Mouse (Mus musculus): ENCODE results near the gene Polr2a. TPM values are rescaled to one million over a fixed set of nuclear protein-coding genes. Genes with fewer than 3 reads are reported as not detected.
A peak's percentile ranks its signal among the peaks of the same experiment; 100 is the strongest.

Polr2a gene
- polyA plus RNA-seq, 2 experiments: 14.3 to 19.5 TPM

- ATAC-seq (ENCODE audit: insufficient read depth) (peak; percentile 90), DNase-seq (ENCODE audit: low read depth in 3 of 3, low spot score in 3 of 3) (peak; percentile 67 to 72 (median 68))
- peak overlapping the region in 1 of 2 experiments; percentile 10; a peak in 1 of 4 replicates for H3K4me3 ChIP-seq (ENCODE audit: insufficient read depth in 1 of 2, low read depth in 2 of 2, low read length in 2 of 2)
- WGBS (ENCODE audit: insufficient replicate concordance): 24% methylated on average over 15 of the region's 15 CpGs
- TF ChIP-seq EP300 (IDR thresholded peaks at IDR 0.05; ENCODE audit: low read depth) (peak; percentile 62), CTCF (IDR thresholded peaks at IDR 0.05; ENCODE audit: low read depth) (no peak)
- H3K4me2 ChIP-seq (ENCODE audit: low read depth): peak overlapping the region; percentile 52
- H3K9me3 ChIP-seq (ENCODE audit: control insufficient read depth, low read length): no peaks in the 10 kb centered on the region
- no peaks in the 10 kb centered on the region for H3K36me3 ChIP-seq (replicated peaks; ENCODE audit: control insufficient read depth, insufficient read depth, low read depth)
- H3K9ac ChIP-seq (replicated peaks): peak overlapping the region; percentile 31
- peak overlapping the region; percentile 58 for H3K27ac ChIP-seq
- no peaks in the 10 kb centered on the region for H3K27me3 ChIP-seq (ENCODE audit: control insufficient read depth, insufficient read depth, low read length)
- H3K4me1 ChIP-seq (replicated peaks; ENCODE audit: control insufficient read depth in 2 of 2, insufficient read depth in 2 of 2, low read length in 1 of 2): peaks cover 23 to 26% of the 10 kb centered on the region in 2 experiments
Measured at GRCm38 (mm10) chr11:69718661-69719060, 39.8 kb downstream of the Polr2a start.

DNA sequence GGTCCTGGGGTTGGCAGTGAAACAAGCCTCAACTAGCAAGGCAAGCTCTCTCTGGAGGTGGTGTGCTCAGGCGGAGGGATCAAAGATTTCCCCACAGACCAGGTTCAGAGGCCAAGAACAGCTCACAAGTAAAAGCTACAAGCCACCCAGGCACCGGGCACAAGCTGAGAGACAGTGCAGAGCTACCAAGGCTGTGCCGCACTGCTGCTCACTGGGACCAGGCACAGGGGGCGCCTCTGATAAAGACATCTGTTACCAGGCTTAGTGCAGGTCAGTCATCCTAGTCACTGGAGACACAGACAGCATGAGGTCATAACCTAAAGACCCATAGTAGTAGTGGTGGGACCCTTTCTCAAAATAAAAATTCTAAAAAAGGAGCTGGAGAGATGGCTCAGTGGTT is 41.5 kb downstream of the Polr2a start:
- no peak for ATAC-seq (ENCODE audit: insufficient read depth)
- 56% methylated on average over 4 of the region's 4 CpGs for WGBS (ENCODE audit: insufficient replicate concordance)
- no peak overlapping the region for H3K27ac ChIP-seq

DNA sequence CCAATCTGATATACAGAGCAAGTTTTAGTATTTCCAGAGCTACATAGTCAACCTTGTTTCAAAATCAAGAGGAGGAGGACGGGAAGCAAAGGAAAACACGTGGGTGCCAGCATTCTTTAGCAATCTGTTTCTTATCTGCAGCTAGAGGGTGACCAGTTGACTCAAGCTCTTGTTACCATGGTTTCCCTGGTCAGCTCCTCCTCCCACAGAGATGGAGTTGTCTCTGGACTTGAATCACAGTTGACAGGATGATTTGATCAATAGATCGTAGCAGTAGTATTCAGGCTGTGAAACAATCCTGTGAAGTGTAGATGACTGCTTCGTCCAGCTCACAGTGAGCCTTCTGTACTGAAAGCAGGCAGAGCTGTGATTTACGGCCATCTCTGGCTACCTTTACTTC is 42.5 kb downstream of the Polr2a start:
- no peak overlapping the region for H3K27ac ChIP-seq
- no peak for TF ChIP-seq CTCF (IDR thresholded peaks at IDR 0.05; ENCODE audit: low read depth)
- TF ChIP-seq EP300 (IDR thresholded peaks at IDR 0.05; ENCODE audit: low read depth): no peak
- no peaks in the 10 kb centered on the region for H3K36me3 ChIP-seq (replicated peaks; ENCODE audit: control insufficient read depth, insufficient read depth, low read depth)
- H3K4me2 ChIP-seq (ENCODE audit: low read depth): peak overlapping the region; percentile 6; the same call in 1 of the 2 replicates
- H3K27me3 ChIP-seq (ENCODE audit: control insufficient read depth, insufficient read depth, low read length): no peaks in the 10 kb centered on the region
- WGBS (ENCODE audit: insufficient replicate concordance): 24% methylated on average over 5 of the region's 5 CpGs
- H3K4me1 ChIP-seq (replicated peaks; ENCODE audit: control insufficient read depth in 2 of 2, insufficient read depth in 2 of 2, low read length in 1 of 2): peaks cover 23% of the 10 kb centered on the region in 2 experiments
- no peaks in the 10 kb centered on the region for H3K9me3 ChIP-seq (ENCODE audit: control insufficient read depth, low read length)
- H3K9ac ChIP-seq (replicated peaks): no peak overlapping the region
- ATAC-seq (ENCODE audit: insufficient read depth) (no peak), DNase-seq (ENCODE audit: low read depth in 3 of 3, low spot score in 3 of 3) (peak in 2 of 3 experiments; percentile 33 to 37)
- H3K4me3 ChIP-seq (ENCODE audit: insufficient read depth in 1 of 2, low read depth in 2 of 2, low read length in 2 of 2): no peak overlapping the region

More for the DNA sequence above, 41.5 kb downstream of the Polr2a start:
- Histone ChIP-seq H3K4me2 (ENCODE audit: low read depth) (no peak overlapping the region), H3K27me3 (ENCODE audit: control insufficient read depth, insufficient read depth, low read length) (no peaks in the 10 kb centered on the region), H3K36me3 (replicated peaks; ENCODE audit: control insufficient read depth, insufficient read depth, low read depth) (no peaks in the 10 kb centered on the region), H3K9me3 (ENCODE audit: control insufficient read depth, low read length) (no peaks in the 10 kb centered on the region), H3K4me3 (ENCODE audit: insufficient read depth in 1 of 2, low read depth in 2 of 2, low read length in 2 of 2) (no peak overlapping the region), H3K4me1 (replicated peaks; ENCODE audit: control insufficient read depth in 2 of 2, insufficient read depth in 2 of 2, low read length in 1 of 2) (peaks cover 23% of the 10 kb centered on the region in 2 experiments), H3K9ac (replicated peaks) (no peak overlapping the region)
- DNase-seq (ENCODE audit: low read depth in 3 of 3, low spot score in 3 of 3): no peak
- TF ChIP-seq EP300 (IDR thresholded peaks at IDR 0.05; ENCODE audit: low read depth): no peak
- peak; percentile 42 for TF ChIP-seq CTCF (IDR thresholded peaks at IDR 0.05; ENCODE audit: low read depth)

DNA sequence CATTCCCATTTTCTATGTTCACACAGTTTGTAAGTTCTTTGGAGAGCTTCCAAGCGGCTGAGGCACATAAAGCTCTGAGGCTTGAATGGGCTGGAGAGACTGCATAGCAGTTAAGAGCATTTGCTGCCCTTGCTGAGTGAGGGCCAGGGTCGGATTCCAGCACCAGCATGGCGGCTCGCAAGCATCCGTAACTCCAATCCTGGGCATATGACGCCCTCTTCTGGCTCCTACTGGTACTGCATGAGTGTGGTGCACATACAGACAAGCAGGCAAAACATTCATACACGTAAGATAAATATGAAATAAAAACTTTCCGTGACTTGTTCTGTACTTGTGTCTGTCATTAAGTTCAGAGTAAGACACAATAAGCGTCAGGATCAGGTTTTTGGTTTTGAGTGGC is 43.0 kb downstream of the Polr2a start:
- Histone ChIP-seq H3K4me1 (replicated peaks; ENCODE audit: control insufficient read depth in 2 of 2, insufficient read depth in 2 of 2, low read length in 1 of 2) (peaks cover 24 to 27% of the 10 kb centered on the region in 2 experiments), H3K4me3 (ENCODE audit: insufficient read depth in 1 of 2, low read depth in 2 of 2, low read length in 2 of 2) (no peak overlapping the region), H3K27ac (no peak overlapping the region), H3K27me3 (ENCODE audit: control insufficient read depth, insufficient read depth, low read length) (no peaks in the 10 kb centered on the region), H3K36me3 (replicated peaks; ENCODE audit: control insufficient read depth, insufficient read depth, low read depth) (no peaks in the 10 kb centered on the region), H3K9ac (replicated peaks) (no peak overlapping the region), H3K9me3 (ENCODE audit: control insufficient read depth, low read length) (no peaks in the 10 kb centered on the region), H3K4me2 (ENCODE audit: low read depth) (no peak overlapping the region)
- ATAC-seq (ENCODE audit: insufficient read depth) (no peak), DNase-seq (ENCODE audit: low read depth in 3 of 3, low spot score in 3 of 3) (no peak)
- WGBS (ENCODE audit: insufficient replicate concordance): 48% methylated on average over 9 of the region's 9 CpGs
- peak; percentile 86 for TF ChIP-seq CTCF (IDR thresholded peaks at IDR 0.05; ENCODE audit: low read depth)
- no peak for TF ChIP-seq EP300 (IDR thresholded peaks at IDR 0.05; ENCODE audit: low read depth)

DNA sequence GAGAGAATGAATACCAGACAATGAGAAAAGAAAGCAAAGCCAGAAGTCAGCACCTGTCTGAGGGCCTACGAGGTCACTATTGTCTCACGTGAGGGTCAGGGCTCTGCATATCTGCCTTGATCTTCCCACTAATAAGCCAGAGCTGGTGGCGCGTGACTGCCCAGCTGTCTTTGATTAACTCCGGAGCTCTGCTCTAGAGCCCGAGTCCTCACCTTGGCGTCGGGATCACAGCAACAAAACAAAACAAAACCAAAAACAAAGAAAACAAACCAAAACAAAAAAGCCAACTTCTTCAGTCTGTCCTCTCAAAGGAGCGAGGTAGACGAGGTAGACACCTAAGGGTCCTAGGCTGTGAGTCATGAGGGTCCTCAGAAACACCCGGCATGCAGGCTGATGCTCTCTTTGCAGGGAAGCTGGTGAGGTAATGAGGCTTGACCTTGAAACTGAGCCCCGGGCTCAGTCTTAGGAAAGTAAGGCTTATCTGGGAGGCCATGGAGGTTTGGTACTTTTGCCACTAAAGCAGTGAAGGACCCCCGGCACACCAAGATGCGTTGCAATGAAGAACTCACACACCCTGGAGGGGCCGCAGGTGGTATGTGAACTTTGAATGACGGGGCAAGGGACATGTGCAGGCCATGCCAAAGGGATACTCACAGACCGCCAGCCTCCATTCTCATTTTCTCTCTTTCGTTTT is 43.7 kb downstream of the Polr2a start:
- no peaks in the 10 kb centered on the region for H3K36me3 ChIP-seq (replicated peaks; ENCODE audit: control insufficient read depth, insufficient read depth, low read depth)
- no peak overlapping the region for H3K27ac ChIP-seq
- DNase-seq (ENCODE audit: low read depth in 3 of 3, low spot score in 3 of 3) (no peak), ATAC-seq (ENCODE audit: insufficient read depth) (no peak)
- H3K27me3 ChIP-seq (ENCODE audit: control insufficient read depth, insufficient read depth, low read length): no peaks in the 10 kb centered on the region
- no peak overlapping the region for H3K4me3 ChIP-seq (ENCODE audit: insufficient read depth in 1 of 2, low read depth in 2 of 2, low read length in 2 of 2)
- TF ChIP-seq EP300 (IDR thresholded peaks at IDR 0.05; ENCODE audit: low read depth): no peak
- no peak for TF ChIP-seq CTCF (IDR thresholded peaks at IDR 0.05; ENCODE audit: low read depth)
- H3K4me2 ChIP-seq (ENCODE audit: low read depth): no peak overlapping the region
- 75% methylated on average over 18 of the region's 18 CpGs for WGBS (ENCODE audit: insufficient replicate concordance)
- H3K4me1 ChIP-seq (replicated peaks; ENCODE audit: control insufficient read depth in 2 of 2, insufficient read depth in 2 of 2, low read length in 1 of 2): peaks cover 31 to 34% of the 10 kb centered on the region in 2 experiments
- no peak overlapping the region for H3K9ac ChIP-seq (replicated peaks)
- H3K9me3 ChIP-seq (ENCODE audit: control insufficient read depth, low read length): no peaks in the 10 kb centered on the region
